ENCODE assay signal across 16 mouse cellular contexts in the genomic region with DNA sequence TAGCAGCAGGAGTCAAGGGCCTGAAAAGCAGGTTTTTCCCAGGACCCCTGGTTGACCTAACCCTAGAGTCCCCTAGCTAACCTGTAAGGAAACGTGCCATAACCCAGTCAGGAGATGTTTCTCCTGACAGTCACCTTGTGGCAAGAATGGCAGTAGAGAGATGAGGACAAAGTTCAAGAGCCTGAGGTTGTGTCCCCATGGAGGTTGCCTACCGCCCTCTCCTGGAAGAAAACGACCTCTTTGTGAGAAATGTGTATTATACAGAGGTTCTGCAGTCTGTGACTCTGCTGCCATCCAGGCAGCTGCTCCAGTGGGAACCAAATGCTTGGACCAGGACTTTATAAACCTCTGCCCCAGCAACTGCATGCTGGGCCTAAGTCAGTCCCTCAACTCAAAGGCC. TPM values are rescaled to one million over a fixed set of nuclear protein-coding genes. Genes with fewer than 3 reads are reported as not detected.
A peak's percentile ranks its signal among the peaks of the same experiment; 100 is the strongest.
DNase-seq lines count a peak whose midpoint lies in the region; ATAC-seq and TF ChIP-seq lines count a peak whose summit lies in the region.
"Had no signal": no experiment of that assay in that cellular context is flagged by ENCODE, and none has a peak within 500 bp of the region (broad histone marks: within the 10 kb centered on the region; RNA-seq: fewer than 3 reads in every experiment).

No protein-coding gene starts in this region.

- no peaks in the 10 kb centered on the region for H3K27me3 ChIP-seq in lung, embryonic 14.5 days (ENCODE audit: insufficient read depth, low read length)
- no peaks in the 10 kb centered on the region for H3K27me3 ChIP-seq in embryonic facial prominence, embryonic 10.5 days (replicated peaks; ENCODE audit: low read depth, poor library complexity, severe bottlenecking)
- H3K27me3 ChIP-seq: heart, embryonic 12.5 days; Patski had no signal

- no peaks in the 10 kb centered on the region for H3K36me3 ChIP-seq in lung, embryonic 14.5 days (ENCODE audit: insufficient read depth)
- no peaks in the 10 kb centered on the region for H3K36me3 ChIP-seq in embryonic facial prominence, embryonic 10.5 days (replicated peaks)
- H3K36me3 ChIP-seq: forebrain, embryonic 10.5 days; heart, embryonic 12.5 days had no signal

- peak; percentile 32 for TF ChIP-seq CTCF in lung, embryonic 14.5 days (IDR thresholded peaks at IDR 0.05; ENCODE audit: low read depth)

- no peak for ATAC-seq in CD4-positive, CD25-positive, alpha-beta regulatory T cell, adult 4 months
- ATAC-seq in lung, embryonic 14.5 days (ENCODE audit: insufficient read depth): no peak
- ATAC-seq in granulocyte monocyte progenitor cell, adult 5-6 weeks (replicated peaks; ENCODE audit: poor library complexity, severe bottlenecking): no peak
- ATAC-seq: midbrain, embryonic 16.5 days; Patski had no signal

- H3K4me2 ChIP-seq in lung, embryonic 14.5 days: no peak overlapping the region
- H3K4me2 ChIP-seq: heart, embryonic 12.5 days had no signal

- no peaks in the 10 kb centered on the region for H3K9me3 ChIP-seq in lung, embryonic 14.5 days (ENCODE audit: low read depth, low read length)
- no peaks in the 10 kb centered on the region for H3K9me3 ChIP-seq in embryonic facial prominence, embryonic 10.5 days
- H3K9me3 ChIP-seq: heart, embryonic 12.5 days had no signal

- no peak overlapping the region for H3K9ac ChIP-seq in lung, embryonic 14.5 days
- H3K9ac ChIP-seq: heart, embryonic 12.5 days had no signal

- WGBS in lung, embryonic 14.5 days: 58% methylated on average over 3 of the region's 3 CpGs
- 41% methylated on average over 3 of the region's 3 CpGs for WGBS in large intestine, adult 2 months
- 43% methylated on average over 3 of the region's 3 CpGs for WGBS in embryonic facial prominence, embryonic 10.5 days

- peaks cover 6% of the 10 kb centered on the region; the same call in 1 of the 2 replicates for H3K4me1 ChIP-seq in lung, embryonic 14.5 days (ENCODE audit: insufficient read depth)
- H3K4me1 ChIP-seq in embryonic facial prominence, embryonic 10.5 days: peaks cover 2% of the 10 kb centered on the region; the same call in 1 of the 2 replicates

- no peak overlapping the region for H3K4me3 ChIP-seq in lung, embryonic 14.5 days (ENCODE audit: low read depth, low read length)
- no peak overlapping the region for H3K4me3 ChIP-seq in embryonic facial prominence, embryonic 10.5 days
- H3K4me3 ChIP-seq: forebrain, embryonic 10.5 days; heart, embryonic 12.5 days had no signal

- DNase-seq in CD4-positive, CD25-positive, alpha-beta regulatory T cell, adult 2 months (ENCODE audit: low read depth, low spot score): peak; percentile 12
- DNase-seq in lung, embryonic 14.5 days: peak; percentile 27
- DNase-seq in lung, postnatal 25 days (ENCODE audit: low spot score): no peak
- DNase-seq in adipocyte (ENCODE audit: low spot score): peak; percentile 28
- DNase-seq in large intestine, adult 2 months (ENCODE audit: low read depth, low spot score): peak; percentile 45
- no peak for DNase-seq in embryonic facial prominence, embryonic 10.5 days (ENCODE audit: low spot score)
- DNase-seq: adrenal gland, postnatal 14 days; cerebellum, adult 18-20 months; left cerebral cortex, postnatal 4 days; right cerebral cortex, postnatal 4 days had no signal

- no peak overlapping the region for H3K27ac ChIP-seq in lung, embryonic 14.5 days (ENCODE audit: low read depth)
- no peak overlapping the region for H3K27ac ChIP-seq in embryonic facial prominence, embryonic 10.5 days (replicated peaks)
- H3K27ac ChIP-seq: forebrain, embryonic 10.5 days had no signal

RNA-seq across cellular contexts. Expression of gene Tmem214, which starts 12.1 kb away (rescaled TPM):
- 10 to 100 TPM; 28.4 to 41.1 TPM for polyA plus RNA-seq in CD4-positive, CD25-positive, alpha-beta regulatory T cell, adult 4 months (2017; shearing (Covaris generic))
- 72.3 and 72.5 TPM in 2 replicates for polyA plus RNA-seq in lung, embryonic 14.5 days (2014; fragmentation: Nextera tagmentation; extraction: Ambion mirVana)
- 84.2 and 95.4 TPM in 2 replicates for polyA plus RNA-seq in large intestine, adult 2 months (2012; rRNA removed)
- total RNA-seq in granulocyte monocyte progenitor cell, adult 5-6 weeks (2014; fragmentation: Nextera tagmentation): 40.7 and 48.5 TPM in 2 replicates
- 21.5 and 24.9 TPM in 2 replicates for total RNA-seq in granulocyte monocyte progenitor cell, adult 5-6 weeks (2017)
- polyA plus RNA-seq in embryonic facial prominence, embryonic 10.5 days (2016; fragmentation: Nextera tagmentation; extraction: Ambion mirVana): 68.7 and 71.1 TPM in 2 replicates

RNA-seq across cellular contexts. Expression of gene Agbl5, which starts 32.8 kb away (rescaled TPM):
- 1 to 10 TPM; 4.4 to 5.5 TPM for polyA plus RNA-seq in CD4-positive, CD25-positive, alpha-beta regulatory T cell, adult 4 months (2017; shearing (Covaris generic))
- 25.2 and 26.0 TPM in 2 replicates for polyA plus RNA-seq in lung, embryonic 14.5 days (2014; fragmentation: Nextera tagmentation; extraction: Ambion mirVana)
- polyA plus RNA-seq in large intestine, adult 2 months (2012; rRNA removed): 9.1 and 11.9 TPM in 2 replicates
- 8.9 and 27.6 TPM in 2 replicates for total RNA-seq in granulocyte monocyte progenitor cell, adult 5-6 weeks (2014; fragmentation: Nextera tagmentation)
- 7.7 and 12.5 TPM in 2 replicates for total RNA-seq in granulocyte monocyte progenitor cell, adult 5-6 weeks (2017)
- 21.8 and 26.9 TPM in 2 replicates for polyA plus RNA-seq in embryonic facial prominence, embryonic 10.5 days (2016; fragmentation: Nextera tagmentation; extraction: Ambion mirVana)

RNA-seq across cellular contexts. Expression of gene Mapre3, which starts 41.2 kb away (rescaled TPM):
- polyA plus RNA-seq in CD4-positive, CD25-positive, alpha-beta regulatory T cell, adult 4 months (2017; shearing (Covaris generic)): 1 to 10 TPM; 3.0 to 4.1 TPM
- polyA plus RNA-seq in lung, embryonic 14.5 days (2014; fragmentation: Nextera tagmentation; extraction: Ambion mirVana): 17.9 and 18.2 TPM in 2 replicates
- polyA plus RNA-seq in large intestine, adult 2 months (2012; rRNA removed): 25.3 and 26.2 TPM in 2 replicates
- not detected in 2 replicates for total RNA-seq in granulocyte monocyte progenitor cell, adult 5-6 weeks (2014; fragmentation: Nextera tagmentation)
- not detected in 2 replicates for total RNA-seq in granulocyte monocyte progenitor cell, adult 5-6 weeks (2017)
- 15.2 and 15.5 TPM in 2 replicates for polyA plus RNA-seq in embryonic facial prominence, embryonic 10.5 days (2016; fragmentation: Nextera tagmentation; extraction: Ambion mirVana)

RNA-seq across cellular contexts. Expression of gene Ost4, which starts 51.9 kb away (rescaled TPM):
- polyA plus RNA-seq in CD4-positive, CD25-positive, alpha-beta regulatory T cell, adult 4 months (2017; shearing (Covaris generic)): 100 to 1,000 TPM; 200 to 285 TPM
- 472 and 477 TPM in 2 replicates for polyA plus RNA-seq in lung, embryonic 14.5 days (2014; fragmentation: Nextera tagmentation; extraction: Ambion mirVana)
- 317 and 323 TPM in 2 replicates for polyA plus RNA-seq in large intestine, adult 2 months (2012; rRNA removed)
- total RNA-seq in granulocyte monocyte progenitor cell, adult 5-6 weeks (2014; fragmentation: Nextera tagmentation): 361 and 454 TPM in 2 replicates
- total RNA-seq in granulocyte monocyte progenitor cell, adult 5-6 weeks (2017): 300 and 325 TPM in 2 replicates
- 399 and 407 TPM in 2 replicates for polyA plus RNA-seq in embryonic facial prominence, embryonic 10.5 days (2016; fragmentation: Nextera tagmentation; extraction: Ambion mirVana)

RNA-seq across cellular contexts. Expression of gene Emilin1, which starts 57.5 kb away (rescaled TPM):
- under 1 TPM; 0.32 to 0.90 TPM for polyA plus RNA-seq in CD4-positive, CD25-positive, alpha-beta regulatory T cell, adult 4 months (2017; shearing (Covaris generic))
- polyA plus RNA-seq in lung, embryonic 14.5 days (2014; fragmentation: Nextera tagmentation; extraction: Ambion mirVana): 162 and 185 TPM in 2 replicates
- 46.7 and 48.6 TPM in 2 replicates for polyA plus RNA-seq in large intestine, adult 2 months (2012; rRNA removed)
- 78.8 and 147 TPM in 2 replicates for total RNA-seq in granulocyte monocyte progenitor cell, adult 5-6 weeks (2014; fragmentation: Nextera tagmentation)
- total RNA-seq in granulocyte monocyte progenitor cell, adult 5-6 weeks (2017): 124 and 152 TPM in 2 replicates
- polyA plus RNA-seq in embryonic facial prominence, embryonic 10.5 days (2016; fragmentation: Nextera tagmentation; extraction: Ambion mirVana): 158 and 162 TPM in 2 replicates

Comparison
In these comparisons a context has a peak if more than half of its experiments do, and no peak if none do; other contexts are left out.
1. DNase-seq: peak in CD4-positive, CD25-positive, alpha-beta regulatory T cell, adult 2 months (single experiment), lung, embryonic 14.5 days (single experiment), adipocyte (single experiment) and large intestine, adult 2 months (single experiment); none in lung, postnatal 25 days (single experiment) and embryonic facial prominence, embryonic 10.5 days (single experiment).